ENCODE assay signal across 7 mouse cellular contexts in genomic region chr8:84902367-84902919, GRCm38 (mm10). TPM values are rescaled to one million over a fixed set of nuclear protein-coding genes. Genes with fewer than 3 reads are reported as not detected.
DNase-seq lines count a peak whose midpoint lies in the region; ATAC-seq and TF ChIP-seq lines count a peak whose summit lies in the region.

No protein-coding gene starts in this region.

- DNase-seq in lung, postnatal 0 days (ENCODE audit: low spot score), result peak; percentile 19
- no peak for DNase-seq in lung, postnatal 14 days
- peak; percentile 70 for DNase-seq in forebrain, embryonic 11.5 days (ENCODE audit: low spot score)
- no peak for DNase-seq in frontal cortex, postnatal 14 days (ENCODE audit: low spot score in 2 of 2)
- no peak for DNase-seq in left cerebral cortex, adult 8-10 months (ENCODE audit: low spot score in 2 of 2)

- no peak for TF ChIP-seq EP300 in lung, postnatal 0 days (IDR thresholded peaks at IDR 0.05)

- H3K4me1 ChIP-seq in lung, postnatal 0 days (ENCODE audit: insufficient read depth, low read depth, low read length), result peaks cover 6% of the 10 kb centered on the region; the same call in 1 of the 2 replicates
- H3K4me1 ChIP-seq in forebrain, embryonic 11.5 days (replicated peaks; ENCODE audit: control insufficient read depth, insufficient read depth, low read length), result peaks cover 2% of the 10 kb centered on the region; the same call in 1 of the 2 replicates
- peaks cover 15% of the 10 kb centered on the region; the same call in 1 of the 2 replicates for H3K4me1 ChIP-seq in limb, embryonic 15.5 days
- H3K4me1 ChIP-seq in stomach, embryonic 14.5 days (ENCODE audit: control insufficient read depth, insufficient read depth, low read length), result no peaks in the 10 kb centered on the region

- 0 out of 2 replicates have a peak, but pooled peaks have one; percentile 0 for ATAC-seq in lung, postnatal 0 days
- no peak; the same call in 1 of the 2 replicates for ATAC-seq in forebrain, embryonic 11.5 days (replicated peaks; ENCODE audit: low FRiP score)
- ATAC-seq in limb, embryonic 15.5 days (ENCODE audit: insufficient number of reproducible peaks, low FRiP score, low TSS enrichment, low read depth), result peak; percentile 5; the same call in 1 of the 2 replicates
- ATAC-seq in stomach, embryonic 14.5 days (ENCODE audit: insufficient number of reproducible peaks, insufficient read depth, low FRiP score, low read depth), result no peak; the same call in 1 of the 2 replicates

- no peak for TF ChIP-seq CTCF in lung, postnatal 0 days (IDR thresholded peaks at IDR 0.05)

- WGBS in lung, postnatal 0 days, result 4% methylated on average over 24 of the region's 24 CpGs
- 3% methylated on average over 24 of the region's 24 CpGs for WGBS in forebrain, embryonic 11.5 days
- 5% methylated on average over 24 of the region's 24 CpGs for WGBS in limb, embryonic 15.5 days
- WGBS in stomach, embryonic 14.5 days, result 4% methylated on average over 24 of the region's 24 CpGs

- H3K9ac ChIP-seq in lung, postnatal 0 days (replicated peaks; ENCODE audit: low read depth), result peak overlapping the region; percentile 29; the same call in 1 of the 2 replicates
- H3K9ac ChIP-seq in forebrain, embryonic 11.5 days (ENCODE audit: low read length), result peak overlapping the region; percentile 78
- peak overlapping the region; percentile 62 for H3K9ac ChIP-seq in limb, embryonic 15.5 days
- peak overlapping the region; percentile 71 for H3K9ac ChIP-seq in stomach, embryonic 14.5 days (replicated peaks; ENCODE audit: low read depth, low read length)

- 0 out of 2 replicates have a peak, but pooled peaks cover 4% of the 10 kb centered on the region for H3K27me3 ChIP-seq in lung, postnatal 0 days (replicated peaks; ENCODE audit: insufficient read depth, low read length)
- H3K27me3 ChIP-seq in forebrain, embryonic 11.5 days (ENCODE audit: control insufficient read depth, insufficient read depth, low read length), result peaks cover 2% of the 10 kb centered on the region; the same call in 1 of the 2 replicates
- no peaks in the 10 kb centered on the region; the same call in 1 of the 2 replicates for H3K27me3 ChIP-seq in limb, embryonic 15.5 days
- H3K27me3 ChIP-seq in stomach, embryonic 14.5 days (ENCODE audit: control insufficient read depth, insufficient read depth, low read length), result no peaks in the 10 kb centered on the region

- H3K9me3 ChIP-seq in lung, postnatal 0 days (ENCODE audit: low read length), result no peaks in the 10 kb centered on the region
- H3K9me3 ChIP-seq in forebrain, embryonic 11.5 days (ENCODE audit: control insufficient read depth, low read length), result no peaks in the 10 kb centered on the region
- no peaks in the 10 kb centered on the region for H3K9me3 ChIP-seq in limb, embryonic 15.5 days
- H3K9me3 ChIP-seq in stomach, embryonic 14.5 days (ENCODE audit: control insufficient read depth, low read depth, low read length), result no peaks in the 10 kb centered on the region

- no peak overlapping the region for H3K27ac ChIP-seq in lung, postnatal 0 days (ENCODE audit: low read length)
- no peak overlapping the region; the same call in 1 of the 2 replicates for H3K27ac ChIP-seq in forebrain, embryonic 11.5 days (ENCODE audit: low read depth, low read length)
- H3K27ac ChIP-seq in limb, embryonic 15.5 days, result peak overlapping the region; percentile 75
- H3K27ac ChIP-seq in stomach, embryonic 14.5 days (ENCODE audit: low read length), result peak overlapping the region; percentile 69; the same call in 1 of the 2 replicates

- H3K36me3 ChIP-seq in lung, postnatal 0 days (ENCODE audit: insufficient read depth, low read length), result no peaks in the 10 kb centered on the region
- no peaks in the 10 kb centered on the region for H3K36me3 ChIP-seq in forebrain, embryonic 11.5 days (ENCODE audit: control insufficient read depth, insufficient read depth, low read length)
- no peaks in the 10 kb centered on the region for H3K36me3 ChIP-seq in limb, embryonic 15.5 days
- no peaks in the 10 kb centered on the region for H3K36me3 ChIP-seq in stomach, embryonic 14.5 days (ENCODE audit: control insufficient read depth, insufficient read depth, low read length)

- peak overlapping the region; percentile 99 for H3K4me2 ChIP-seq in lung, postnatal 0 days (replicated peaks; ENCODE audit: low read depth, low read length)
- peak overlapping the region; percentile 97 for H3K4me2 ChIP-seq in forebrain, embryonic 11.5 days (ENCODE audit: low read depth, low read length, severe bottlenecking)
- H3K4me2 ChIP-seq in limb, embryonic 15.5 days, result peak overlapping the region; percentile 96
- peak overlapping the region; percentile 93 for H3K4me2 ChIP-seq in stomach, embryonic 14.5 days (replicated peaks; ENCODE audit: low read depth, low read length)

- peak overlapping the region; percentile 48 for H3K4me3 ChIP-seq in lung, postnatal 0 days (ENCODE audit: low read depth, low read length)
- peak overlapping the region; percentile 55 for H3K4me3 ChIP-seq in forebrain, embryonic 11.5 days (ENCODE audit: low read depth, low read length)
- H3K4me3 ChIP-seq in limb, embryonic 15.5 days, result peak overlapping the region; percentile 69
- peak overlapping the region; percentile 63 for H3K4me3 ChIP-seq in stomach, embryonic 14.5 days (ENCODE audit: low read depth, low read length)

RNA-seq across cellular contexts. Expression of gene Klf1, which starts 0.7 kb away (rescaled TPM):
- polyA plus RNA-seq in lung, postnatal 0 days (2015; fragmentation: Nextera tagmentation; extraction: Ambion mirVana), result 0.69 and 1.1 TPM in 2 replicates
- polyA plus RNA-seq in forebrain, embryonic 11.5 days (2014; fragmentation: Nextera tagmentation; extraction: Ambion mirVana), result 14.2 and 17.5 TPM in 2 replicates
- 1.4 and 2.5 TPM in 2 replicates for polyA plus RNA-seq in limb, embryonic 15.5 days (2015; fragmentation: Nextera tagmentation; extraction: Ambion mirVana)
- polyA plus RNA-seq in stomach, embryonic 14.5 days (2014; fragmentation: Nextera tagmentation; extraction: Ambion mirVana), result 2.3 and 2.4 TPM in 2 replicates
- total RNA-seq in left cerebral cortex, adult 8-10 months (2022), result not detected

RNA-seq across cellular contexts. Expression of gene Dnase2a, which starts 5.9 kb away (rescaled TPM):
- polyA plus RNA-seq in lung, postnatal 0 days (2015; fragmentation: Nextera tagmentation; extraction: Ambion mirVana), result 24.0 and 29.1 TPM in 2 replicates
- polyA plus RNA-seq in forebrain, embryonic 11.5 days (2014; fragmentation: Nextera tagmentation; extraction: Ambion mirVana), result 7.2 and 9.5 TPM in 2 replicates
- polyA plus RNA-seq in limb, embryonic 15.5 days (2015; fragmentation: Nextera tagmentation; extraction: Ambion mirVana), result 19.2 and 22.1 TPM in 2 replicates
- 14.7 and 17.9 TPM in 2 replicates for polyA plus RNA-seq in stomach, embryonic 14.5 days (2014; fragmentation: Nextera tagmentation; extraction: Ambion mirVana)
- 10 to 100 TPM in 1 of 4 experiments, 1 to 10 TPM in 3; 5.0 to 12.2 (median 7.1) TPM for total RNA-seq in left cerebral cortex, adult 8-10 months (2022)

RNA-seq across cellular contexts. Expression of gene Gcdh, which starts 8.7 kb away (rescaled TPM):
- polyA plus RNA-seq in lung, postnatal 0 days (2015; fragmentation: Nextera tagmentation; extraction: Ambion mirVana), result 16.2 and 21.1 TPM in 2 replicates
- 37.8 and 39.6 TPM in 2 replicates for polyA plus RNA-seq in forebrain, embryonic 11.5 days (2014; fragmentation: Nextera tagmentation; extraction: Ambion mirVana)
- polyA plus RNA-seq in limb, embryonic 15.5 days (2015; fragmentation: Nextera tagmentation; extraction: Ambion mirVana), result 31.1 and 34.3 TPM in 2 replicates
- 29.3 and 30.8 TPM in 2 replicates for polyA plus RNA-seq in stomach, embryonic 14.5 days (2014; fragmentation: Nextera tagmentation; extraction: Ambion mirVana)
- total RNA-seq in left cerebral cortex, adult 8-10 months (2022), result 10 to 100 TPM; 29.8 to 43.0 (median 36.5) TPM

RNA-seq across cellular contexts. Expression of gene Syce2, which starts 30.5 kb away (rescaled TPM):
- polyA plus RNA-seq in lung, postnatal 0 days (2015; fragmentation: Nextera tagmentation; extraction: Ambion mirVana), result 11.1 and 11.4 TPM in 2 replicates
- polyA plus RNA-seq in forebrain, embryonic 11.5 days (2014; fragmentation: Nextera tagmentation; extraction: Ambion mirVana), result 86.2 and 87.8 TPM in 2 replicates
- polyA plus RNA-seq in limb, embryonic 15.5 days (2015; fragmentation: Nextera tagmentation; extraction: Ambion mirVana), result 58.0 and 70.0 TPM in 2 replicates
- 65.4 and 77.8 TPM in 2 replicates for polyA plus RNA-seq in stomach, embryonic 14.5 days (2014; fragmentation: Nextera tagmentation; extraction: Ambion mirVana)
- total RNA-seq in left cerebral cortex, adult 8-10 months (2022), result 1 to 10 TPM; 6.3 to 8.0 (median 6.8) TPM

RNA-seq across cellular contexts. Expression of gene Mast1, which starts 34.7 kb away (rescaled TPM):
- 0.32 and 0.33 TPM in 2 replicates for polyA plus RNA-seq in lung, postnatal 0 days (2015; fragmentation: Nextera tagmentation; extraction: Ambion mirVana)
- 14.2 and 15.9 TPM in 2 replicates for polyA plus RNA-seq in forebrain, embryonic 11.5 days (2014; fragmentation: Nextera tagmentation; extraction: Ambion mirVana)
- 0.34 and 0.35 TPM in 2 replicates for polyA plus RNA-seq in limb, embryonic 15.5 days (2015; fragmentation: Nextera tagmentation; extraction: Ambion mirVana)
- polyA plus RNA-seq in stomach, embryonic 14.5 days (2014; fragmentation: Nextera tagmentation; extraction: Ambion mirVana), result 2.2 and 3.2 TPM in 2 replicates
- total RNA-seq in left cerebral cortex, adult 8-10 months (2022), result 10 to 100 TPM; 69.1 to 76.7 (median 74.1) TPM

Comparison
In these comparisons a context has a peak if more than half of its experiments do, and no peak if none do; other contexts are left out.
1. DNase-seq: peak in lung, postnatal 0 days (single experiment) and forebrain, embryonic 11.5 days (single experiment); none in lung, postnatal 14 days (single experiment), frontal cortex, postnatal 14 days (0 of 2) and left cerebral cortex, adult 8-10 months (0 of 2).
2. ATAC-seq: peak in lung, postnatal 0 days (single experiment) and limb, embryonic 15.5 days (single experiment); none in forebrain, embryonic 11.5 days (single experiment) and stomach, embryonic 14.5 days (single experiment).
3. H3K27ac ChIP-seq: peak in limb, embryonic 15.5 days (single experiment) and stomach, embryonic 14.5 days (single experiment); none in lung, postnatal 0 days (single experiment) and forebrain, embryonic 11.5 days (single experiment).
4. Peak in every context shown above with its lines, with median percentiles within 50 percentile points of each other: H3K4me2 ChIP-seq, H3K4me3 ChIP-seq and H3K9ac ChIP-seq.